Mouse (Mus musculus) spleen, adult 2 months (tissue): ENCODE data around the gene Pbld1. TPM values are rescaled to one million over a fixed set of nuclear protein-coding genes. Genes with fewer than 3 reads are reported as not detected.

Experiments
- DNase-seq, 2 experiments: peaks; one replicate each; pipeline versions ENCODE4 v3.0.0 to v3.0.0-alpha.2; 2012 to 2021; ENCODE audit warnings: low spot score in 2 of 2, low read depth in 1 of 2
- H3K27ac ChIP-seq: fragments of 200-500 bp; 2 replicates; pipeline ENCODE4 v1.5.1; 2012; ENCODE audit warnings: low read length, inconsistent platforms; ENCODE audit not compliant: insufficient read depth
- H3K27me3 ChIP-seq: fragments of 200-500 bp; 2 replicates; pipeline ENCODE4 v1.6.1; 2012; ENCODE audit warnings: mild to moderate bottlenecking, moderate library complexity, low read length, inconsistent platforms; ENCODE audit not compliant: control insufficient read depth, insufficient read depth
- H3K36me3 ChIP-seq: fragments of 200-500 bp; 2 replicates; pipeline ENCODE4 v1.6.1; 2012; ENCODE audit warnings: mild to moderate bottlenecking, low read length, inconsistent platforms; ENCODE audit not compliant: control insufficient read depth, insufficient read depth
- H3K4me1 ChIP-seq: fragments of 200-500 bp; 2 replicates; pipeline ENCODE4 v1.6.1; 2011; ENCODE audit warnings: inconsistent platforms; ENCODE audit not compliant: control insufficient read depth, insufficient read depth, insufficient read length
- H3K4me3 ChIP-seq: fragments of 200-500 bp; 2 replicates; pipeline ENCODE4 v1.5.1; 2011; ENCODE audit warnings: mild to moderate bottlenecking, inconsistent platforms; ENCODE audit not compliant: insufficient read depth, insufficient read length; ENCODE audit errors: extremely low read depth
- CTCF ChIP-seq: fragments of 200-500 bp; IDR thresholded peaks from 2 replicates; pipeline ENCODE4 v1.5.1; 2011; ENCODE audit warnings: mild to moderate bottlenecking, inconsistent platforms; ENCODE audit not compliant: insufficient read depth, insufficient read length, insufficient replicate concordance; ENCODE audit errors: extremely low read depth
- POLR2A ChIP-seq: fragments of 200-500 bp; IDR thresholded peaks from 2 replicates; pipeline ENCODE4 v1.6.1; 2011; ENCODE audit warnings: low read depth, low read length, inconsistent platforms
- WGBS: fragments of 180-500 bp; shearing (Covaris S2); methylation state at CpG from one replicate; pipeline ENCODE4 v1.1.7; 2018; 5-methylcytosine and 5-hydroxymethylcytosine counted together
- polyA plus RNA-seq: library from polyadenylated mRNA; depleted of rRNA; stranded (reverse); fragments of >200 nt; gene quantifications from 2 replicates; pipeline ENCODE4 v1.2.3, GENCODE M21; 2012

Gene Pbld1
- polyA plus RNA-seq, 1 experiment, result 1.3 TPM

DNA sequence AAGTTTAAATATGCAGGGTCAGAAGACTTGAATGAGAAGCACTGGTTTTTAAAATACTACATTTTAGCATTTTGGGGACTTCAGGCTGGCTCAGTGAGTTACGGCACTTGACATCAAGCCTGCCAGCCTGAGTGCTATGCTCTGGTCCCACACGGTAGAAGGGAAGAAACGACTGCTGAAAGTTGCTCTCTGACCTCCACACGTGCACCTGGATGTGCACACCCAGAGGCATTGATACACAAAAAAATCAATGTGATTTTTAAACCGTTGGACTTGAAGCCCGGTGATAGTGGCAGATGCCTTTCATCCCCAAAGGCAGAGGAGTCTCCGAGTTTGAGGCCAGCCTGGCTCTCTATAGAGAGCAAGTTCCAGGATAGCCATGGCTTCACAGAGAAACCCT, 32.0 kb downstream of the Pbld1 start:
- no peak for DNase-seq
- Histone ChIP-seq H3K27me3 (no peaks in the 10 kb centered on the region), H3K4me1 (peaks cover 4% of the 10 kb centered on the region; the same call in 1 of the 2 replicates), H3K4me3 (no peak overlapping the region), H3K27ac (no peak overlapping the region), H3K36me3 (no peaks in the 10 kb centered on the region)
- 90% methylated on average over 7 of the region's 7 CpGs for WGBS
- TF ChIP-seq POLR2A, result no peak
- no peak for TF ChIP-seq CTCF

GRCm38 (mm10) chr10:63092616-63093550, 32.9 kb downstream of the Pbld1 start:
- Histone ChIP-seq H3K4me3 (no peak overlapping the region), H3K4me1 (peaks cover 4% of the 10 kb centered on the region; the same call in 1 of the 2 replicates), H3K27me3 (no peaks in the 10 kb centered on the region), H3K36me3 (no peaks in the 10 kb centered on the region), H3K27ac (no peak overlapping the region)
- TF ChIP-seq POLR2A, result no peak
- no peak for TF ChIP-seq CTCF
- DNase-seq, result no peak
- WGBS, result 68% methylated on average over 10 of the region's 10 CpGs

GRCm38 (mm10) chr10:63096757-63097156, 36.8 kb downstream of the Pbld1 start:
- Histone ChIP-seq H3K36me3 (no peaks in the 10 kb centered on the region), H3K4me3 (no peak overlapping the region), H3K4me1 (peaks cover 4% of the 10 kb centered on the region), H3K27ac (no peak overlapping the region), H3K27me3 (peaks cover 10% of the 10 kb centered on the region)
- WGBS, result 82% methylated on average over 2 of the region's 2 CpGs
- TF ChIP-seq CTCF (no peak), POLR2A (no peak)
- DNase-seq, result no peak

DNA sequence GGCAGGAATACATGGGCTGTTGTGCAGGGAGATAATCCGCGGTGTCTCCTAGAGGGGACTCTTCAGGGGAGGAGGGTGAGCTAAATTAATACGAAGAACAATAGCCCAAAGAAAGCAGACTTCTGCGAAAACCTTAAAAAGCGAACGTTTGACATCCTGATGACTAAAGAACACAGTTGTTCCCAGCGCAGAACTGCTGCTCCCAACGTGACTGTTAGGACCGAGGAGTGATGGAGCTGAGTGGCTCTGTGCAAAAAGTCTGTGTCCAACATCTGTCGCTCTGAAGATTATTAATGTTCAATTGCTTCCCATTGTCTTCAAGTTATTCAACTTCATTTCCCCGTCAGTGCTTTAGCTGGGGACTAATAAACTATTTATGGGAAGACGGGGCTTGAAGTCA, 38.2 kb downstream of the Pbld1 start:
- TF ChIP-seq POLR2A (no peak), CTCF (no peak)
- Histone ChIP-seq H3K4me3 (no peak overlapping the region), H3K4me1 (peaks cover 4% of the 10 kb centered on the region), H3K27ac (no peak overlapping the region), H3K27me3 (peaks cover 10% of the 10 kb centered on the region), H3K36me3 (no peaks in the 10 kb centered on the region)
- no peak for DNase-seq
- 85% methylated on average over 12 of the region's 12 CpGs for WGBS

DNA sequence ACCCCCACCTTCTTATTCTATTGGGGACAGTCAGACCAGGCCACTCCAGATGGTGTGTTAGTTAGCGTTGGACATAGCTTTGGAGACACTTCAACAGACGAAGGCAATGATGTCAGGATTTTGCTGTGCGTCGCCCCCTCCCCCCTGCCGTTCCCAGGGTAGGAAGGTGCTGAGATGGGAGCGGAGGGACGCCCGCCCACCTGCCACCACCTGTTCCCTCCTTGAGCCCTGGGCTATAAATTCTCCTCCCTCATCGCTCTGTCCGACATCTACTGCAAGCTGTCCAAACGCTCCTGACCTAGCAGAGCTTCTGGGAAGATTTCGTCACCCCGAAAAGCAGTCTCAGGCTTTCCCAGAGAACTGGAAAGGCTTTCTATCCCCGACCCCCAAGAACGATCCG, 39.6 kb downstream of the Pbld1 start, which contains the start of gene Atoh7:
Gene Atoh7, plus strand, starts transcription at position 131 of the 400 bp plus-strand sequence.
- TF ChIP-seq POLR2A (no peak), CTCF (no peak)
- Histone ChIP-seq H3K27me3 (peaks cover 10% of the 10 kb centered on the region), H3K36me3 (no peaks in the 10 kb centered on the region), H3K4me1 (peaks cover 4% of the 10 kb centered on the region), H3K27ac (no peak within 1 kb of the TSS), H3K4me3 (peak within 1 kb of the TSS; percentile 44; the same call in 1 of the 2 replicates)
- 51% methylated on average over 16 of the region's 16 CpGs for WGBS
- no peak for DNase-seq

DNA sequence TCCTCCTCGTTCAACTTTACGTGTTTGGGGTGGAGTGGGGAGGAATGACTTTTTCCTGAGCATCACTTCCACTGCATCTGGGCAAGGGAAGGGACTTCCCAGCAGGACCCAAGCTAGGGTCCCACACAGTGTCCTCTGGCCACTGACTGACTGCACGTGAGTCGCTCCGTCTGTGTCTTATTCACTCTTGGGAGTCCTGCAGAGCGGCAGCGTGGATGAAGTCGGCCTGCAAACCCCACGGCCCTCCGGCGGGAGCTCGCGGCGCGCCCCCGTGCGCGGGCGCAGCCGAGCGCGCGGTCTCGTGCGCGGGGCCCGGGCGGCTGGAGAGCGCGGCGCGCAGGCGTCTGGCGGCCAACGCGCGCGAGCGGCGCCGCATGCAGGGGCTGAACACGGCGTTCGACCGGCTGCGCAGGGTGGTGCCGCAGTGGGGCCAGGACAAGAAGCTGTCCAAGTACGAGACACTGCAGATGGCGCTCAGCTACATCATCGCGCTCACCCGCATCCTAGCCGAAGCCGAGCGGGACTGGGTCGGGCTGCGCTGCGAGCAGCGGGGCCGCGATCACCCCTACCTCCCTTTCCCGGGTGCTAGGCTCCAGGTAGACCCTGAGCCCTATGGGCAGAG, 40.1 kb downstream of the Pbld1 start:
- peak overlapping the region; percentile 44; the same call in 1 of the 2 replicates for H3K4me3 ChIP-seq
- H3K27ac ChIP-seq, result no peak overlapping the region
- H3K36me3 ChIP-seq, result no peaks in the 10 kb centered on the region
- WGBS, result 1% methylated on average over 62 of the region's 62 CpGs
- TF ChIP-seq POLR2A, result no peak
- no peak for TF ChIP-seq CTCF
- peaks cover 10% of the 10 kb centered on the region for H3K27me3 ChIP-seq
- DNase-seq, result no peak
- H3K4me1 ChIP-seq, result peaks cover 4% of the 10 kb centered on the region
